Mouse (Mus musculus) olfactory bulb, adult 2 months (tissue): Measurements from ENCODE around the gene Ndufaf2.

ENCODE experiments used
- CTCF ChIP-seq: fragments of 200-500 bp; IDR thresholded peaks from 2 replicates; pipeline ENCODE4 v1.5.1; 2012; ENCODE audit warnings: low read depth, mild to moderate bottlenecking, low read length, moderate library complexity; ENCODE audit not compliant: insufficient read depth
- POLR2A ChIP-seq: fragments of 200-500 bp; IDR thresholded peaks from 2 replicates; pipeline ENCODE4 v1.6.1; 2012; ENCODE audit warnings: mild to moderate bottlenecking, low read depth, low read length, moderate library complexity; ENCODE audit not compliant: insufficient read depth

DNA sequence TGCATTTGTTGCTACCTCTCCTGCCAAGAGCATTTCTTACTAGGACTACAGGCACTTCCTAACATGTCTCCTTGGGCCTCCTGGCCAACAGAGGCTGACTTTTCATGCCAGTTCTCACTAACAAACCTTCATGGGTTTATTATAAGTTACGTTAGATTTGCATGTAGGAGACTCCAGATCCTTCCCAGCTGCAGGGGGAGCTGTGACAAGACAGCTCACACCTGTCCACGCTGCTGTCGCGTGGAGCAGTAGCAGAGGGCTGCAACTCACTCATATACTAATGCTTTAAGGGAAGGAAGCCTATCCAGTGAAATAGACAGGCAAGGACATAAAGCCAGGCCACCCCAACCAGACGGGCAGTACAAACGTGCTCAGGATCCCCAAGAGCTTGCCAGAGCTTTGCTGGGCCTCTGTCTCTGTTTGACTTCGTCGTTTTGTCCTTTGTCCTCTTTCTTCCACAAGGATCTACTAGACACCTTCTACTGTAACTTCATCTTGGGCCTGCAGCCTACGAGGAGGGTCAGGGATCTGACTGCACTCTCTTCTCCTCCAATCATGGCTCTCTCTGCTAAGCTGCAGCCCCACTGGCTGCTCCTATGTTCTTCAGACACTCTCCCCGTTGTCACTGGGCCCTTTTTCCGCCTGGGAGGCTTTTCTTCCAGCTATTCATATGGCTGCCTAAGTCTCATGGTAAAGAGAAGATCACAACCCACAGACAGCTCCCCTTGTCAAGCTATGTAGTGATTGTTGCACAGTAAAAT lies 94.9 kb downstream of the Ndufaf2 start:
- no peak for TF ChIP-seq POLR2A
- TF ChIP-seq CTCF = no peak
